Mouse (Mus musculus) cerebellum, adult 2 months (tissue): ENCODE measurements around the gene Skp2.

Experiments
- CTCF ChIP-seq: fragments of 200-500 bp; IDR thresholded peaks from 2 replicates; pipeline ENCODE4 v1.5.1; 2011; ENCODE audit warnings: low read depth, mild to moderate bottlenecking, control low read depth, low read length, moderate library complexity, borderline replicate concordance; ENCODE audit not compliant: insufficient read depth
- POLR2A ChIP-seq: fragments of 200-500 bp; IDR thresholded peaks from 2 replicates; pipeline ENCODE4 v1.6.1; 2011; ENCODE audit warnings: low read length, control low read depth, borderline replicate concordance; ENCODE audit not compliant: insufficient read depth

DNA sequence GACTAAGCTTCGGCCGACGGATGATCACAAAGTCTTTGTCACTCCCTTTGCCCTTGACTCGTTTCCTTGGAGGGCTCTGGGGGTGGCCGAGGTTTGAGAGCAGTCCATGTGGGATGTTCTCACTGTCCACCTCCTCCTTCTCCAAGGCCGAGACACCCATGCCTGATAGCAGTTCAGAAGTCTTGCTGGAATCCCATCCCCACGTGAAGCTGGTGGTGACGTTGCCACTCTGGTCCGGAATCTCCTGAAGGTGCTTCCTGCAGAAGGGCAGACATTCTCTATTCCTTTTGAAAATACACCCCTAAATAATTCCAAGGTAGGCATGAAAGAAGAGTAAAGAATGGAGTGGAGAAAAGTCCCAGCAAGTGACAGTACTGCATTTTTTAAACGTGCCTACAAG lies 15.8 kb downstream of the Skp2 start:
- no peak for TF ChIP-seq CTCF
- no peak for TF ChIP-seq POLR2A
